Mouse (Mus musculus) G1E (cell line): ENCODE data around the gene Amz1. TPM values are rescaled to one million over a fixed set of nuclear protein-coding genes. Genes with fewer than 3 reads are reported as not detected.

ENCODE experiments used
- ATAC-seq: 2 replicates; pipeline ENCODE4 v1.8.0; 2016; ENCODE audit warnings: mild to moderate bottlenecking; ENCODE audit not compliant: insufficient number of reproducible peaks, poor library complexity, low FRiP score, severe bottlenecking; ENCODE audit errors: extremely low read depth
- DNase-seq: peaks from one replicate; pipeline ENCODE4 v3.0.0; 2012; ENCODE audit warnings: low spot score
- H3K27me3 ChIP-seq: 2 replicates; pipeline ENCODE4 v1.6.1; 2012; ENCODE audit warnings: mild to moderate bottlenecking, low read length, inconsistent platforms; ENCODE audit not compliant: insufficient read depth
- H3K36me3 ChIP-seq: replicated peaks from 2 replicates; pipeline ENCODE3; 2012; ENCODE audit warnings: mild to moderate bottlenecking, inconsistent platforms
- H3K4me1 ChIP-seq: 2 replicates; pipeline ENCODE4 v1.6.1; 2012; ENCODE audit warnings: low read depth, low read length, inconsistent platforms, mixed read lengths; ENCODE audit not compliant: insufficient read depth
- H3K4me3 ChIP-seq: 2 replicates; pipeline ENCODE4 v1.5.1; 2012; ENCODE audit warnings: low read depth, mild to moderate bottlenecking, inconsistent platforms, low read length, moderate library complexity, mixed read lengths
- H3K9me3 ChIP-seq: replicated peaks from 2 replicates; pipeline ENCODE4 v1.6.1; 2012; ENCODE audit warnings: inconsistent platforms
- CTCF ChIP-seq: IDR thresholded peaks from 2 replicates; pipeline ENCODE4 v1.5.1; 2012; ENCODE audit warnings: low read depth, low read length, inconsistent platforms, mixed read lengths
- GATA1 ChIP-seq: IDR thresholded peaks from 2 replicates; pipeline ENCODE4 v1.6.1; 2012; ENCODE audit warnings: borderline replicate concordance, low read length, inconsistent platforms, mixed read lengths
- GATA2 ChIP-seq: IDR thresholded peaks from 2 replicates; pipeline ENCODE4 v1.6.1; 2012; ENCODE audit warnings: low read depth, low read length, inconsistent platforms, borderline replicate concordance
- POLR2AphosphoS5 ChIP-seq: IDR thresholded peaks from 2 replicates; pipeline ENCODE4 v1.6.1; 2012; ENCODE audit warnings: low read depth, low read length, inconsistent platforms; ENCODE audit not compliant: insufficient replicate concordance
- TAL1 ChIP-seq: conservative IDR thresholded peaks from 2 replicates; pipeline ENCODE4 v1.6.1; 2012; ENCODE audit warnings: low read depth, low read length, inconsistent platforms, mixed read lengths
- polyA plus RNA-seq: library from polyadenylated mRNA; stranded (reverse); fragments of >175 nt; gene quantifications from 2 replicates; pipeline ENCODE4 v1.2.3, GENCODE M21; 2012
- total RNA-seq, 2 experiments: library from RNA; stranded (forward) in 1 of 2; stranded (reverse) in 1 of 2; fragments of 200-1000 nt in 1 of 2; fragments of >200 nt in 1 of 2; fragmentation: Nextera tagmentation in 1 of 2; gene quantifications; 2 replicates each; pipeline ENCODE4 v1.2.3; 2014 to 2017

Gene Amz1
- total and polyA plus RNA-seq, 3 experiments = 0.37 to 1.4 TPM; not detected in 1

- H3K4me3 ChIP-seq = no peak overlapping the region
- ATAC-seq = no peak
- peaks cover 97% of the 10 kb centered on the region for H3K36me3 ChIP-seq
- no peaks in the 10 kb centered on the region for H3K9me3 ChIP-seq
- H3K4me1 ChIP-seq = no peaks in the 10 kb centered on the region
- no peaks in the 10 kb centered on the region for H3K27me3 ChIP-seq
- DNase-seq = no peak
- no peak for TF ChIP-seq GATA2
- no peak for TF ChIP-seq GATA1
- TF ChIP-seq POLR2AphosphoS5 = no peak
- no peak for TF ChIP-seq TAL1
- TF ChIP-seq CTCF = no peak
Measured at GRCm38 (mm10) chr5:140781886-140782572, 58.1 kb downstream of the Amz1 start.

DNA sequence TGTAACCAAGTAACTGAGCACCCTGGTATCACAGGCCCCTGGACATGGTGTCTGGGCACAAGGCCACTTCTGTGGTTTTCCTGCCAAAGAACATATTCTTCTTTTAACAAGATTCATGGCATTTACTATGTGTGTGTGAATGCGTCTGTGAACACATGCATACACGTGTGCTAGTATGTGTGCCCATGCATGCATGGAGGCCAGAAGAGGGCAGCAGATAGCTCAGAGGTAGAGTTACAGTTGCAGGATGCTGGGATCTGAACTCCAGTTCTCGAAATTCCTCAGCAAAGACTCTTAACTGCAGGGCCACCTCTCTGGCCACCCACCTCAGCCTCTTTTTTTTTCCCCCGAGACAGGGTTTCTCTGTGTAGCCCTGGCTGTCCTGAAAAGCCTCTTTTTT lies 59.6 kb downstream of the Amz1 start:
- Histone ChIP-seq H3K36me3 (peaks cover 96% of the 10 kb centered on the region), H3K27me3 (no peaks in the 10 kb centered on the region), H3K4me1 (peaks cover 2% of the 10 kb centered on the region; the same call in 1 of the 2 replicates), H3K9me3 (no peaks in the 10 kb centered on the region), H3K4me3 (no peak overlapping the region)
- TF ChIP-seq GATA2 (no peak), TAL1 (no peak), GATA1 (no peak), POLR2AphosphoS5 (no peak), CTCF (no peak)
- ATAC-seq (no peak), DNase-seq (no peak)

DNA sequence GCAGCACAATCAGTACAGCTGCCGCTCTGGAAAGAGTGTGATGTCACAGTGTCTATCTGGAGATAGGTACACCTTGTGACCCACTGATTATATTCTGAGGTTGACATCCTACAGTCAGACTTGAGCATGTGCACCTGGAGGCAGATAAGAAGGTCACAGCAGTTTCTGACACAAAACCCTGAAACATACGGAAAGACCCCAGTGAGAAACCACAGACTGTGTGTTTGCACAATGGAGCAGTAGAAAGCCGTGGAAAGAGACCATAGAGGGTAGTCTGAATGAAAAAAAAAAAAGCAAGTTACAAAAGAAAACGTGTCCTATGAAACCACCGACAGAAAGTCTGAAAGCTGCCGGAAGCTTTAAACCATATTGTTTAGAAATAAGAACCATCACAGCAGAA lies 60.4 kb downstream of the Amz1 start:
- peaks cover 96% of the 10 kb centered on the region for H3K36me3 ChIP-seq

DNA sequence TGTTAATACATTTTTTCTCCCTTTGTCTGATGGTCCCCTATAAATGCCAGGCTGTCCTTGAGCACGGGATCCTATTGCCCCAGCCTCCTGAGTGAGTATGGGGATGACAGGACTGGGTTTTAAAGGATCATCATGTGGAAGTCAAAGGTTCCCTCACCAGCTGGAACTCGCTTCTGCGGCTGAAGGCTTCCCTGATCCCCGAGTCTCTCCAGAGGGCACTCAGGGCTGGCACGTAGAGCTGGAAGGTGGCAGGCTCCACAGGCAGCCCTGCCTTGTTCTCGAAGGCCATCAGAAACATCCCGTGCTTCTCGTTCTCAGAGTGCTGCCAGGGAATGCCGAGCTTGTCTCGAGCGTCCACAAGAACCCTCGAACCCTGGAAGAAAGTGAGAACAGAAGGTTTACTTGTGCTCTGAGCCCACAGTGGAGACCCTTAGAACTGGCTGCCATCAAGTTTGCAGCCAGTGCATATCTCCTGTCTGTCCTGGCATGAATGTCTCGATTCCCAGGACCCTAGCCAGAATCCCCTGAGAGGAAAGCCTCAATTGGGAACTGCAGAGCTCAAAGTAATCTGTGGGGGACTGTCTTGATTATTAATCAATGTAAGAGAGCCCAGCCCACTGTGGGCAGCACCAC lies 61.4 kb downstream of the Amz1 start:
- Histone ChIP-seq H3K27me3 (no peaks in the 10 kb centered on the region), H3K4me3 (no peak overlapping the region), H3K9me3 (no peaks in the 10 kb centered on the region), H3K4me1 (peaks cover 14% of the 10 kb centered on the region; the same call in 1 of the 2 replicates), H3K36me3 (peaks cover 92% of the 10 kb centered on the region)
- no peak for DNase-seq
- ATAC-seq = no peak
- TF ChIP-seq GATA1 (no peak), POLR2AphosphoS5 (no peak), CTCF (no peak), GATA2 (no peak), TAL1 (no peak)

More for the DNA sequence above, 60.4 kb downstream of the Amz1 start:
- DNase-seq (no peak), ATAC-seq (no peak)
- H3K4me3 ChIP-seq = no peak overlapping the region
- H3K9me3 ChIP-seq = no peaks in the 10 kb centered on the region
- no peak for TF ChIP-seq POLR2AphosphoS5
- no peak for TF ChIP-seq CTCF
- TF ChIP-seq GATA1 = no peak
- TF ChIP-seq GATA2 = no peak
- TF ChIP-seq TAL1 = no peak
- peaks cover 6% of the 10 kb centered on the region; the same call in 1 of the 2 replicates for H3K4me1 ChIP-seq
- H3K27me3 ChIP-seq = no peaks in the 10 kb centered on the region

DNA sequence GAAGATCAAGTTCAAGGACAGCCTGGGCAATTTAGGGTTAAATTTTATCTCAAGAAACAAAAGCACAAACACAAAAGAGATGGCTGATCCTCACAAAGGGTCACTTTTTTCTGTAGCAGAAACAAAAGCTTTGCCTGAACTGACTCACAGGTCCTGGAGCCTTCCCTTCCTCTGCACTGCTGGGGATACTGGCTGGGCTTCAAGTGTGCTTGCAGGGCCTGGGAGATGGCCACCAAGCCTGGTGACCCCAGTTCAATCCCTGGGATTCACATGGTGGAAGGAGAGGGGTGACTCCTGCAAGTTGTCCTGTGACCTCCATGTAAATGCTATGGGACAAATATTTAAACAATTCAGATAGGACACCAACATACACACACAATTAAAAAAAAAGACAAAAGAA lies 65.6 kb downstream of the Amz1 start:
- Histone ChIP-seq H3K36me3 (peaks cover 56% of the 10 kb centered on the region), H3K4me3 (no peak overlapping the region), H3K27me3 (no peaks in the 10 kb centered on the region), H3K9me3 (no peaks in the 10 kb centered on the region), H3K4me1 (peaks cover 51% of the 10 kb centered on the region)
- DNase-seq (no peak), ATAC-seq (no peak)
- TF ChIP-seq CTCF (no peak), POLR2AphosphoS5 (no peak), GATA1 (no peak), TAL1 (no peak), GATA2 (no peak)

- no peak overlapping the region for H3K4me3 ChIP-seq
- H3K27me3 ChIP-seq = no peaks in the 10 kb centered on the region
- H3K4me1 ChIP-seq = peaks cover 59% of the 10 kb centered on the region
- ATAC-seq (no peak), DNase-seq (no peak)
- no peaks in the 10 kb centered on the region for H3K9me3 ChIP-seq
- TF ChIP-seq POLR2AphosphoS5 (no peak), GATA2 (no peak), CTCF (no peak)
- peaks cover 49% of the 10 kb centered on the region for H3K36me3 ChIP-seq
Measured at GRCm38 (mm10) chr5:140790392-140790791, 66.5 kb downstream of the Amz1 start.
